Mouse (Mus musculus) liver, embryonic 16.5 days (tissue): ENCODE results near the gene N4bp3. TPM values are rescaled to one million over a fixed set of nuclear protein-coding genes. Genes with fewer than 3 reads are reported as not detected.
A peak's percentile ranks its signal among the peaks of the same experiment; 100 is the strongest.
"Not testable (repeated sequence)": the region's sequence is repeated elsewhere in the genome, so short reads cannot be mapped to it uniquely, and the experiment has no call there.

Source experiments
- ATAC-seq: fragments of 200-750 bp; cut with Nextera tagmentation; 2 replicates; pipeline ENCODE4 v1.8.0; 2017; ENCODE audit warnings: low read depth, mild to moderate bottlenecking, moderate number of reproducible peaks, moderate library complexity
- H3K27ac ChIP-seq: fragments of 300-500 bp; sonication (generic); 2 replicates; pipeline ENCODE4 v1.5.1; 2014; ENCODE audit warnings: mild to moderate bottlenecking, low read length
- H3K27me3 ChIP-seq: fragments of 300-500 bp; sonication (generic); 2 replicates; pipeline ENCODE4 v1.6.1; 2014; ENCODE audit warnings: low read depth, low read length, mixed read lengths; ENCODE audit not compliant: control insufficient read depth, insufficient read depth
- H3K36me3 ChIP-seq: fragments of 300-500 bp; sonication (generic); 2 replicates; pipeline ENCODE4 v1.6.1; 2014; ENCODE audit warnings: mild to moderate bottlenecking; ENCODE audit not compliant: control insufficient read depth, insufficient read depth
- H3K4me1 ChIP-seq: fragments of 300-500 bp; sonication (generic); 2 replicates; pipeline ENCODE4 v1.6.1; 2014; ENCODE audit warnings: low read depth, low read length, mixed read lengths; ENCODE audit not compliant: control insufficient read depth
- H3K4me2 ChIP-seq: fragments of 300-500 bp; sonication (generic); 2 replicates; pipeline ENCODE4 v1.6.1; 2014; ENCODE audit warnings: low read depth, low read length, mixed read lengths
- H3K4me3 ChIP-seq: fragments of 300-500 bp; sonication (generic); 2 replicates; pipeline ENCODE4 v1.5.1; 2014; ENCODE audit warnings: low read depth, mild to moderate bottlenecking, low read length
- H3K9ac ChIP-seq: fragments of 300-500 bp; sonication (generic); 2 replicates; pipeline ENCODE4 v1.6.1; 2014; ENCODE audit warnings: low read depth, low read length
- H3K9me3 ChIP-seq: fragments of 300-500 bp; sonication (generic); replicated peaks from 2 replicates; pipeline ENCODE4 v1.6.1; 2016; ENCODE audit warnings: low read length; ENCODE audit not compliant: control insufficient read depth
- WGBS: fragments of 180-500 bp; shearing (Covaris S2); extraction: QIAGEN DNeasy Blood & Tissue Kit; methylation state at CpG from one replicate; pipeline ENCODE4 v1.1.7; 2014; ENCODE audit not compliant: insufficient replicate concordance; 5-methylcytosine and 5-hydroxymethylcytosine counted together
- polyA plus RNA-seq: library from polyadenylated mRNA; unstranded; fragments of >200 nt; fragmentation: Nextera tagmentation; extraction: Ambion mirVana; gene quantifications from 2 replicates; pipeline ENCODE4 v1.2.1, GENCODE M21; 2015

Gene N4bp3
- polyA plus RNA-seq, 1 experiment from 2014 or later, result 3.9 TPM

DNA sequence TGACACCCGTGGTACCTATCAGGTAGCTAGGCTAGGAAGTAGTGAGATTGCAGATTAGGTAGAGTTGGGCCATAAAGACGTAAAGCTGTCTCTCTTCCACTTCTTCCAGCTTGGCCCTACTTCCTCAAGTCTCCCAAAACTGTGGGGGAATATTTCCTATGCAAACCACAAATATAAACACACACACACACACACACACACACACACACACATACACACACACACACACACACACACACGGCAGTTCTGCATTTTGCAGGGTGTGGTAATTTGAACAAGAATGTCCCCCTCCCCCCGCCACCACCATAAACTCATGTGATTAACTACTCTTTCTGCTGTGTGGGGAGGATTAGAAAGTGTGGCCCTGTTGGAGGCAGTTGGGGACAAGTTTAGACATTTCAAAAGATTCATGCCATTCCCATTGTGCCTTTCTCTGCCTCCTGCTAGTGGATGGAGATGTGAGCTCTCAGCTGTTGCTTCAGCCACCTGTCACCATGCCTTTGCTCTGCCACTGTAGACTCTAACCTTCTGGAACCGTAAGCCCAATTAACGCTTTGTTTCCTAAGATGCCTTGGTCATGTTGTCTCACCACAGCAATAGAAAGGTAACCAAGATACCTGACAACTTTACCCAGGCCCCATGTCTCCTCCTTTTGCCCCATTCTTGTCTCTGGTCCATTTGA, 27.2 kb upstream of the N4bp3 start:
- H3K27ac ChIP-seq, result no peak overlapping the region
- no peak overlapping the region for H3K4me2 ChIP-seq
- peaks cover 2% of the 10 kb centered on the region; the same call in 1 of the 2 replicates for H3K4me1 ChIP-seq
- no peaks in the 10 kb centered on the region for H3K27me3 ChIP-seq
- H3K4me3 ChIP-seq, result no peak overlapping the region
- H3K9ac ChIP-seq, result no peak overlapping the region
- no peaks in the 10 kb centered on the region for H3K9me3 ChIP-seq
- H3K36me3 ChIP-seq, result no peaks in the 10 kb centered on the region
- ATAC-seq, result no peak
- 38% methylated on average over 6 of the region's 6 CpGs for WGBS

DNA sequence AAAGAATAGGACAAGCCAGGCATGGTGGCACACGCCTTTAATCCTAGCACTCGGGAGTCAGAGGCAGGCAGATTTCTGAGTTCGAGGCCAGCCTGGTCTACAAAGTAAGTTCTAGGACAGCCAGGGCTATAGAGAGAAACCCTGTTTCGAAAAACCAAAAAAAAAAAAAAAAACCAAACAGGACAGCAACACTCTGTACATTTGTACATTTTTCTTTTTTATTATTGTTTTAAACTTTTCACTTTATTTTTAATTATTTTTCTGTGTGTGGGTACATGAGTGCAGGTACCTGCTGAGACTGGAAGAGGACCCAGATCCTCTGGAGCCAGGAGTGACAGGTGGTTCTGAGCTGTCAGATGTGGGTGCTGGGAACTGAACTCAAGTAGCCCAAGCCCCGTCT, 24.7 kb upstream of the N4bp3 start:
- Histone ChIP-seq H3K4me3 (no peak overlapping the region), H3K27me3 (no peaks in the 10 kb centered on the region), H3K4me1 (no peaks in the 10 kb centered on the region), H3K36me3 (no peaks in the 10 kb centered on the region), H3K4me2 (no peak overlapping the region), H3K9me3 (no peaks in the 10 kb centered on the region), H3K9ac (no peak overlapping the region), H3K27ac (no peak overlapping the region)
- WGBS, result 51% methylated on average over 5 of the region's 5 CpGs
- no peak for ATAC-seq

- Histone ChIP-seq H3K9ac (no peak overlapping the region), H3K4me1 (no peaks in the 10 kb centered on the region), H3K4me3 (no peak overlapping the region), H3K36me3 (no peaks in the 10 kb centered on the region), H3K27ac (no peak overlapping the region), H3K9me3 (no peaks in the 10 kb centered on the region), H3K27me3 (no peaks in the 10 kb centered on the region), H3K4me2 (no peak overlapping the region)
- ATAC-seq, result no peak
- 71% methylated on average over 9 of the region's 9 CpGs for WGBS
Observed at GRCm38 (mm10) chr11:51673291-51673690, 22.6 kb upstream of the N4bp3 start.

- Histone ChIP-seq H3K36me3 (no peaks in the 10 kb centered on the region), H3K9ac (no peak overlapping the region), H3K4me2 (no peak overlapping the region), H3K9me3 (no peaks in the 10 kb centered on the region), H3K27ac (no peak overlapping the region), H3K4me1 (no peaks in the 10 kb centered on the region), H3K4me3 (no peak overlapping the region), H3K27me3 (no peaks in the 10 kb centered on the region)
- ATAC-seq, result no peak
- 52% methylated on average over 2 of the region's 2 CpGs for WGBS
Observed at GRCm38 (mm10) chr11:51671376-51671775, 20.7 kb upstream of the N4bp3 start.

- no peak for ATAC-seq
- no peak overlapping the region for H3K27ac ChIP-seq
- 71% methylated on average over 7 of the region's 7 CpGs for WGBS
- H3K4me1 ChIP-seq, result no peaks in the 10 kb centered on the region
- H3K36me3 ChIP-seq, result no peaks in the 10 kb centered on the region
- no peak overlapping the region for H3K4me3 ChIP-seq
- no peaks in the 10 kb centered on the region for H3K27me3 ChIP-seq
- no peak overlapping the region for H3K9ac ChIP-seq
- no peaks in the 10 kb centered on the region for H3K9me3 ChIP-seq
- no peak overlapping the region for H3K4me2 ChIP-seq
Observed at GRCm38 (mm10) chr11:51670846-51671245, 20.2 kb upstream of the N4bp3 start.

DNA sequence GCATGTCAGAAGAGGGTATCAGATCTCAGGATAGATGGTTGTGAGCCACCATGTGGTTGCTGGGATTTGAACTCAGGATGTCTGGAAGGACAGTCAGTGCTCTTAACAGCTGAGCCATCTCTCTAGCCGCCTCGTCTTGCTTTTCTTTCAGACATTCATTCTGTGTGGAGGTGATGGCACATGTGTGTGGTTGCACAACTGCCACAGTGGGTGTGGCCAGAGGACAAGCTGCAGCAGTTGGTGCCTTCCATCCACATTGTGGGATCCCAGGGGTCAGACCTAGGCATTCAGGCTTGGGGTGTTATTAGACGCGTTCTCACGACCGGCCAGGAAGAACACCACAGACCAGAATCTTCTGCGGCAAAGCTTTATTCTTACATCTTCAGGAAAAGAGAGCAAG, 14.1 kb upstream of the N4bp3 start:
- ATAC-seq, H3K27me3 ChIP-seq, H3K4me3 ChIP-seq, H3K4me1 ChIP-seq, H3K36me3 ChIP-seq, H3K4me2 ChIP-seq, H3K9me3 ChIP-seq, H3K27ac ChIP-seq, H3K9ac ChIP-seq: not testable (repeated sequence)
- 64% methylated on average over 7 of the region's 7 CpGs for WGBS

DNA sequence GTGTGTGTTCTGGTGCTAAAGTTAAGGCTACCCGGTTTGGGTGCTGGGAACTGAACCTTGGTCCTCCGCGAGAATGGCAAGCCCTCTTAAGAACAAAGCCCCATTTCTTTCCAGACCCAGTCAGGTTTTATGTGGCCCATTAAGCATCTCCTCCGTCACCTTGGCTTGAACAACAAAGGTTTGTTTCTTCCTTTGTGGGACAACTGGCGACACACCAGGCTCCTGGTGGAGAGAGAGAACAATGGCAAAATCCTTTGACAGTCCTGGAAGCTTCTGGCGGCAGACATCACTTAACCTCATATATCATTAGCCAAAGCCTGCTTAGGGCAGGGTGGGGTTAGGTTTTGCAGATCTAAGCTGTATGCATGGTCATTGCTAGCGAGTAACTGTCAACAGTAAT, 12.0 kb upstream of the N4bp3 start:
- no peak for ATAC-seq
- WGBS, result 73% methylated on average over 7 of the region's 7 CpGs
- no peak overlapping the region for H3K4me3 ChIP-seq
- no peaks in the 10 kb centered on the region for H3K9me3 ChIP-seq
- H3K36me3 ChIP-seq, result no peaks in the 10 kb centered on the region
- no peak overlapping the region for H3K4me2 ChIP-seq
- H3K27ac ChIP-seq, result no peak overlapping the region
- H3K27me3 ChIP-seq, result no peaks in the 10 kb centered on the region
- peaks cover 6% of the 10 kb centered on the region; the same call in 1 of the 2 replicates for H3K4me1 ChIP-seq
- no peak overlapping the region for H3K9ac ChIP-seq

GRCm38 (mm10) chr11:51661867-51662365, 11.3 kb upstream of the N4bp3 start:
- ATAC-seq, result no peak
- no peaks in the 10 kb centered on the region for H3K9me3 ChIP-seq
- no peak overlapping the region for H3K4me3 ChIP-seq
- H3K4me1 ChIP-seq, result peaks cover 6% of the 10 kb centered on the region; the same call in 1 of the 2 replicates
- 79% methylated on average over 16 of the region's 16 CpGs for whole genome bisulfite sequencing
- no peak overlapping the region for H3K4me2 ChIP-seq
- H3K27me3 ChIP-seq, result no peaks in the 10 kb centered on the region
- H3K9ac ChIP-seq, result no peak overlapping the region
- H3K27ac ChIP-seq, result no peak overlapping the region
- H3K36me3 ChIP-seq, result no peaks in the 10 kb centered on the region

DNA sequence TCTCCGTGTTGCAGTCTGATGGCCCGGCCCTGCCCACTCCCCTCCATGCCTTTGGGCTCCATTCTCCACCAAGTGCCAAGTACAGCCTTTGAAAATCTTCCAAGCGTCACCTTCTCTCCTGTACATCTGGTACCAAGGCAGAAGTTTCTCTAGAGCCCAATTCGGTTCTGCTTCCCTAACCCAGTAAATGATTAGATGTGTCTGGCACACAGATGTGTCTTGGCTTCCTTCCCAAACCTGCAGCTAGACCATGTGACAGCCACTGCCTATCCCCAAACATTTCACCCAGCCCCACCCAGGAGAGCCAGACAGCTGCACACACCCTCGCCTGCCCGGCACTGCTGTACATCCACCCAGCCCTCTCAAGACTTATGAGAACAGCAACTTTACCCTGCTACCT, 8.1 kb upstream of the N4bp3 start:
- H3K27ac ChIP-seq, result no peak overlapping the region
- H3K27me3 ChIP-seq, result no peaks in the 10 kb centered on the region
- H3K4me3 ChIP-seq, result no peak overlapping the region
- H3K4me1 ChIP-seq, result peaks cover 6% of the 10 kb centered on the region; the same call in 1 of the 2 replicates
- H3K9ac ChIP-seq, result no peak overlapping the region
- 38% methylated on average over 6 of the region's 6 CpGs for WGBS
- H3K4me2 ChIP-seq, result no peak overlapping the region
- peak; percentile 71; the same call in 1 of the 2 replicates for ATAC-seq
- no peaks in the 10 kb centered on the region for H3K36me3 ChIP-seq
- no peaks in the 10 kb centered on the region for H3K9me3 ChIP-seq
